Mouse (Mus musculus) kidney, adult 18-20 months (tissue): Measurements from ENCODE around the gene Rnf220.

Experiments used
- DNase-seq: peaks from one replicate; pipeline ENCODE4 v3.0.0; 2021

Rnf220 gene

DNA sequence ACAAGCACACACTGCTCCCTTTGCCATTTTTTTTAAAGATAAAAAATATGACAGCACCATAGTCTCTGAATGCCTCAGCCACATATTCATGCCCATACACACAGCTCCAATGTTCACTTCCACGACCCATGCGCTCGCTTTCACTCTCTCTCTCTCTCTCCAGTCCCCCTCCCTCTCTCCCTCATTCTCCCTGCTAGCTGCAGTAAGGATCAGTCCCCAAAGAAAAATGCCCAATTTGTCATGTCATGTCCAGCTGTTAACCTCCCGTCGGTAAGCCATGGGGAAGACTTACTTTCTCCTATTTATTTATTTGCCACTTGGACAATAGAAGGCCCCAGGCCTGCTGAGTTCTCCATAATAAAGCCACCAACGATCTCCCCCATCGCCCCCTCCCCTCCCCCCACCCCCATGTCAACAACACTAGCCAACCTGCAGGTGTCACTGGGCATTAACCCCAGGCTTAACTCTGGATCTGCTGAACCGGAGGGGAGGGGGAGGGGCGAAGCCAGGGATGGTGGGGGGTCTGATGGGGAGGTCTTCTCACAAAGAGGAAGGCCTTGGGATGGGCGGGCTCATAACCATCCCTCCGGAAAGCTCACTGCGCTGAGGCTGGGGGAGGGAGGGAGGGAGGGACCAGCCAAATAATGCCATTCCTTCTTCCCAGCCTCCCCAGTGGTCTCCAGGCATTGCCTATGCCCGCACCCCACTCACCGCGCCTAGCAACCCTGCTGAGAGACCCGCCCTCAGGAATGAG is 123.4 kb downstream of the Rnf220 start:
- DNase-seq = no peak

DNA sequence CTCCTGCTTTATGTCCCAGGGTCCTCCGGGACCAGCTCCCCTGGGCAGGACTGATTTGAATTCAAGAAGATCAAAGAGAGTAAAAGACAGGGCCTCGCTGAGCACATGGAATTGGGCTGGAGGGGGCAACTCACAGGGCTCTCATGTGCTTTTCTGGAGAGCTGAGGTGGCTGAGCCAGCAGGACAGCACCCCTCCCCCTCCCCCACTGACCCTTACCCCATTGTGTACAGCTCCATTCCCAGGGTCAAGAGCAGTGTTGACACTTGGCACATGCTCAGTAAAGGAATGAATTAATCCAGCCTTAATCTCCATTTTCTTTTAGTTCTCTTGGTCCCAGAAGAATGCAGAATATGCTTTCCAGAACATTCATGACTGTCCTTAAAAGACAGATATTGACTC is 125.0 kb downstream of the Rnf220 start:
- peak; percentile 19 for DNase-seq

DNA sequence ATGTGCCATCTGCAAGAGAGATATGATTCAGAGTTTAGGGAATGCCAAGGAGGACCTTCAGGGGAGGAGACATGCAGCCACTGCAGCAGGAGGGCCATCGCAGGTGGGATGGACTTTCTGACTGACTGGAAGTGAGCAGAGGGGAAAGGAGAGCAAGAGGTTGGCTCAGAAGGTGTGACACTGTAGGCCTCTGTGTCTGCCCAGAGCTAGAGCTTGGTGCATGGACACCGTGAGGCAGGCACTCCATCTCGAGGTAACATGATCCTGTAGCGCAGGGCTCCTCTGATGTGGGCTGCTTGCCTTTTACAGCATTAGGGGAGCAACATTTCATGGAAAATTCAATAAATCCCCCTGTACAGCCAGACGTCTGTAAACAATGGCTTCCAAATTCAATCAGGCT is 126.5 kb downstream of the Rnf220 start:
- DNase-seq = no peak

DNA sequence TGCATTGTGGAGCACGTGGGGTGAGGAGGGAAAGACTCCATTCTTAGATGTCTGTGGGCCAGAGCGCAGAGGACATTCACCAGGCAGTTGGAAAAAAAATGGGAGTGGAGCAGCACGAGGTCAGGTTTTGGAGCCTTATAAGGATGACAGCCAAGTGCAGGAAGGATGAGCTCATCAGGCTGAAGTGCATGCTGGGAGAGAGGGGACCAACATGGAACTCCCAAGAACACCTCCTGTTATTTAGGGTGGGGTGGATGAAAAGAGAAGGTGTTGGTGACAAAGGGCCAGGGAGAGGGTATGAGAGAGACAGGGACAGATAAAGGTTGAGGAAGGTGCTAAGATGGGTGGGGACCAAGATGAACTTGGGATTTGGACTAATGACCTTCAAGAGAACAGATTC is 127.3 kb downstream of the Rnf220 start:
- no peak for DNase-seq

DNA sequence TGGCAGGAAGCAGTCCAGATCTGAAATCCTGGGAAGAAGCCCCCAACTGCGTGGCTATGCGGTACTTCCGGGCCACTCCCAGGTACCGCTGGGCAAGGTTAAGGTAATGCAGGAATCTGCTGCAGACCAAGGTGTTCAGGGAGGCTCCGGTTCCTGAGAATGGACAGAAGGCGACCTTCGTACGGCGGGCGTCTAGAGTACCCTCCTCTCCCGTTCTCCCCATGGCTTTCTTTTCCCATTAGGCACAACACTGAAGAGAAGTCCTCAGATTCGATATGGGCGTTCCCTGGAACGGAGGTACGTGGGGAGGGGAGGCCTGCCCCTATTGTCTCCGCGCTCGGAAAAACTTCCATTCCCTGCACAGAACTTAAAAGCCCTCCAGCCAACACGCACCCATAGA is 129.5 kb downstream of the Rnf220 start:
- no peak for DNase-seq

DNA sequence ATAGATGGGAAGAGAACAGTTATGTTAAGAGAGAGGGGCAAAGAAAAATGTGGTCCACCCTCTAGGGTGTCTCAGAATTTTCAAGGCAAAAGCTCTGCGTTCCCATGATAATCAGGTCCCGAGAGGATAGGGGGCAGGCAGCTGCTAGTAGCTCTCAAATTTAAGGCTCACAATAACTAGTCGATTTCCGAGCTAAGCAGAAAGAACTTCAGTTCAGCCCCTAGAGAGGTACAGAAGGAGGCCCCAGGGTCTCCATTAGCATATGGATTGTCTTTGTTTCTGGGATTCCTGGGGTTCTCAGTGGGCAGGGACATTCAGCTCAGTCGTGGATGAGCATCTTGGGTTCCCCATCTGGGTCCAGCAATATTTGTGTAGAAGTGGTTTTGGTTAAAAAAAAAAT is 134.8 kb downstream of the Rnf220 start:
- no peak for DNase-seq

DNA sequence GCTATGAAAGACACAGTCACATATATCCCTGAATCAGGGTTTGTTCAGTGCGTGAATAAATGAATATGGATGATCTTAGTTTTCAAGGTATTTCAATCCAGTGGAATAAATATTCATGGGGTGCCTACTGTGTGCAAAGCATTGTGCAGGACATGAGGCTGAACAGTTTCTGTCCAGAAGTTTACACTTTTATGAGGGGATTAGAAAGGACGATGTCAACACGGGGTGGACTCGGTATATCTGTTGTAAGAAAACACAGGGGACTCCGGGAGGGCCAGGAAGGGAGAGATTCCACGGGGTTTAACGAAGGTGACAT is 135.3 kb downstream of the Rnf220 start:
- no peak for DNase-seq

DNA sequence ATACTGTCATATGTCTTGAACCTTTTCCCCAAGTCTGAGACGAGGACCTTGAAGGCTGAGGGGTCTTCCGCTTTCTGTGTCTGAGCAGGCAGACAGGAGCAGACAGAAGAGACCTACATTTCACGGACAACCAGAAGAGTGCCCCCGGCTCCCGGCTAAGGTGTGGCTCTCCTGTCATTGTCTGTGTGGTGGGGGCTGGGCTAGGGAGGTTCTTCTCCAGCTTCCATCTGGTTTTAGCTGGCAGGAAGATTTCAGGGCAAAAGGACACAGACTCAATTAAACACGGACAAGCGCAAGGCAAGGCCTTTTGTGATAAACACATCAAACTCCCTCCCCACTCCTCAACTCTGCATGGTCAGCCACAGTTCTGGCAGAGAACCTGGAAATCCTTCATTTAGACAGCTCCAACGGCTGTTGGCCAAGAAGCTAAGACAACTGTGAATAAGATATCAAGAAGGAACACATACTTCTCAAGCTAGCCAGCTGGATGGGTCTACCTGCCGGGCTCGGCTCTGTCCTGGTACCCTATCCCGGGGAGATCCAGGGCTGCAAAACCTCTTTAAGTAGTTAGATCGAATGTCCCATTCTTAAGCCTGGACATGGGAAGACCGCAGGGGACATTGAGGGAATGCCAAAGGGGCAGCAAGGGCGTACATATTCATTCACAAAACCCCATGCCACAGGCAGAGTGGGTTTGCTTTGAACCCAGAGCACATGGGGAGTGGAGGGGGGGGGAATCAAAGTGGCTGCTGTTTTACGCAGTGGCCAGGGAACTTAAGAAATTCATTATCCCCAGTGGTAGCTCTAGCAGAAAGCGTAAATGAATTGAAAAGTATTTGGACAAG is 135.9 kb downstream of the Rnf220 start:
- DNase-seq = no peak

DNA sequence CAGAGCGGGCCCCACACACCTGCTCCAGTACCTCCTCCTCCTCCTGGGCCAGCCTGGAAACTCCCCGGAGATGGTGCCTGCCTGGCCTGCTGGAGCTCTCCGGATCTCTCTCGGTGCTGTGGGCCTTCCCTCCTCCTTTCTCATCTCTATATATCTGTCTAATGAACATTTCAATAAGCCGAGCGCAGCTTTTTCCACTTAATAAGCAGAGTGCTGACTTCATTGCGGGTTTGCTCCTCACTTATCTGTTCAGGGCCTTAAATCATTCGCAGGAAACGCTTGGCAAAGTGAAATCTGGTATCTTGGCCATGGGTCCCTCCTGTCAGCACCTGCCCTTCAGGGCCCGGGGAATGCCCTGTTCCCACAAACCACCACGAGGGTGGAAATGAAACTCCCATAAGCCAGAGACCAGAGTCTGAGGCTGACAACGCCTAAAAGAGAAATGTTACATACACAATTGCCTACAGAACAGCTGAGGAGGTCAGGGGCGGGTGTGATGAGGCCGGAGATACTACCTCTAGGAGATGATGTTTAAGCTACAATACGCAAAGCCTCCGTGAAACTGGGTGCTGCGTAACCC is 137.0 kb downstream of the Rnf220 start:
- no peak for DNase-seq

DNA sequence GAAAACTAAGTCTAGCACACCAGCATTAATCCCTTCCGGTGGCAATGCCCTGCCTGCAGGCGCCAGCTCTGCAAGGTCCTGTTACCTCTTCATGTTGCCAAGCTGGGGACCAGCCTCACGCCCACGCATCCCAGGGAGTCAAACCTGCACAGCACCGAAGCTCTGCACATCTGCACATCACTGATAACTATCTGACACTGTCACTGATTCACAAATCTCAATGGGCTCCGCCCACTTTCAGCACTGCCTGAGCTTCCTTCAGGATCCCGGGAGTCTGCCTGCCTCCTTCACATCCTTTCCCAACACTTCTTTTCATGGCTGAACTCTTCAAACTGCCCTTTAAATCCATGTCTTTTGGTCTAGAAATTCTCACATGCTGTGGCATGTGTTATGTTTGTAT is 138.9 kb downstream of the Rnf220 start:
- no peak for DNase-seq

DNA sequence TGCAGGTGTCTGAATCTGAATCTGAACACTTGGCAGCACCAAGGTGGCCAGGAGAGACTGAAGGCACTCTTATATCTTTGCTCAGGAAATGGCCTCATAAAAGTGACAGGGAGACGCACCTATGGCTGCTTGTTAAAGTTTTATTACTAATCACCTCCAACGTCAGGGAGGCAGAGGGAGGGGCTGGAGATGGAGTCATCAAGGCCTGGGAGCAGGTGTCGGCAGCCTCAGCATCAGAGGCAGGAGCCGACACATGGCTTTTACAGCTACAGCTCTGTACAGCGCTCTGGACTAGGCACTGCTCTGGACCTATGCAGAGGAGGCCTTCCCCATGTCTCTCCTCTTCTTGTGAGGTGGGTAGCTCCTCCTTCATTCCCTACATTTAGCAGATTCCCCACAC is 139.7 kb downstream of the Rnf220 start:
- DNase-seq = no peak

DNA sequence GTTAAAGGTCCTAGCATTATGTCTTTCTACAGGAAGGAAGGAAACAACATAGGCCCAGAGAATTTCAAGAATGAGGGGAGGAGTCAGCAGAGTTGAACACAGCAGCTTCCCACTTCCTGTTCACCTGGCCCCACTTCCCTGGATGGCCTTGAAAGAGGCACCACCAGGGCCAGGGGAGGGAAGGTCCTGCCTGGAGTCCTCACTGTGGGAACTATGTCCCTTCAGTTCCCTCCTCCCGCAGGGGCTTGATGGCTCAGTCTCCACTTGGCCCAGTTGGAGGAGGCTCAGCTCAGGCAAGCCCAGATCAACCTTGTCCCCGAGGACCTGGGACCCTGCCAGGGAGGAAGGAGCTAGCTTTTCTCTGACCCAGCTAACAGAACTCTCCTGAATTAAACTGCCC is 140.6 kb downstream of the Rnf220 start:
- DNase-seq = no peak

DNA sequence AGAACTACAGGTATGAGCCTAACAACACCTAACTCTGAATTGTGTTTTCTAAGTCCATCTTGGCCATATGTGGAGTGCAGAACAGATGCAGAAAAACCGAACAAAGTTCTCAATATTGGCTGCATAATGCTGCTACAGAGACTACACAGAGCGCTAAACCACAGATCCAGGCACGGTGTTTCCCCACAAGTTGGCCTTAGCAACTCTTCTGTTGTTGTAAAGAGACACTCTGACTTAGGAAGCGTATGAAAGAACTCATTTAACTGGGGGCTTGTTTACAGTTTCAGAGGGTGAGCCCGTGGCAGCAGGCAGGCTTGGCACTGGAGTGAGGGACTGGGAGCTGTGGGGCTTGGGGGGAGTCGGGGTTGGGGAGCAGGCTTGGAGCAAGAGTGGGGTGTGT is 142.2 kb downstream of the Rnf220 start:
- DNase-seq = no peak

DNA sequence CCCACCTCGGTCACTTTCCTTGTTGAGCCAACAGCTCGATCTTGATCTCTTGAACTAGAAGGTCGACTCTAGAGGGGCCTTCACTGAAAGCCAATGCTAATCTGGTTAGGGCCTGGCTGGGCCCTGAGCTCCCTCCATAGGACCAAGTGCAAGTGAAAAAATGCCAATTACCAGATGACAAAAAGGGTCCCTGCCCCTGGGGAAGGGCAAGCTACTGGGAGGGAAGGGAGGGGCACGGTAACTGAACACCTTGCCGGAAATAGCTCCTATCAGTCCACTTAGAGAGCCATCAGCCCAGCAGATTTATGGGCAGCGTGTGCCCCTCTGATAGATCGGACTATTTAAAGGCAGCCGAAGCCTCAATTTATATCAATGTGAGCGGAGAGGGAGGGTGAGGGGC is 143.9 kb downstream of the Rnf220 start:
- no peak for DNase-seq

DNA sequence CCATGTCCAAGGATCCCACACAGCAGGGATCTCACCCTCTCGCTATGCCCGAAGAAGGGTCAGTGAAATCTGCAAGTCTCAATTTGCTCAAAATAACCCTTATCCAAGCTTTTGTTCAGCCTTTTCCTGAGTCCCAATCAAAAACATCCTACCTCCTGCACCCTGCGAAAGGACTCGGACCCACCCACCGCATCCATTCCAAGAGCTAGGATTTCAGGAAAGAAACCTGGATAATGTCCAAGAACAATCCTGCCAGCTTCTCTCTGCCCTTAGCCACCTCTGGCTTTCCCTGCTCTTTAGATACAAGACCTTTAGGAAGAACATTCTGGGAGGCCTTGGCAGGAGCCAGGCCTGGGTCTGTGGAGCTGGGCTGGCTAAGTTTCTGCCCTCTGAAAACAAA is 144.8 kb downstream of the Rnf220 start:
- no peak for DNase-seq

DNA sequence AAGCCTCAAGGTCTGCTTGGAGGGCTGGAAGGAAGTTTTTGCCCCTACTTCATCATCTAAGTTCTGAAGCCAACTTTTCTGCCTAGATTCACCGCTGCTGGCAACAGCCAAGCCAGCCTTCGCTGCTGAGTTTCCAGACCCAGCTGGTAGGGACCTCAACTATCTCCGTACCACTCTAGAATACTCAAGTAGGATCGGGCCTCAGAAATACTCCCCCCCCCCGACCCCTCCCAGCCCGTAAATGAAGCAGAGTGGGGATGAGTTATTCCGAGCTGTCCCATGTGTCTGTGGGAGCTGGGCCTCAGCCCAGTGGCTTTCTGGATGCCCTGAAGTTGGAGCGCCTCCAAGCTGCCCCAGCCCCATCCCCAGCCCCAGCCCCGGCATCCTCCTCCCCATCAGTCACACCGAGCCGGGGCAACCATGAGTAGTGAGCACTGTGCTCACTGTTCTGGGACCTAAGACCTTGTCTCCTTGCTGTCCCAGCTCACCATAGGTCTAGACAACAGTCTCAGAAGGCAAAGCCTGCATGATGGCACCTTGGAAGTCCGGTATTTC is 146.6 kb downstream of the Rnf220 start:
- DNase-seq = no peak

DNA sequence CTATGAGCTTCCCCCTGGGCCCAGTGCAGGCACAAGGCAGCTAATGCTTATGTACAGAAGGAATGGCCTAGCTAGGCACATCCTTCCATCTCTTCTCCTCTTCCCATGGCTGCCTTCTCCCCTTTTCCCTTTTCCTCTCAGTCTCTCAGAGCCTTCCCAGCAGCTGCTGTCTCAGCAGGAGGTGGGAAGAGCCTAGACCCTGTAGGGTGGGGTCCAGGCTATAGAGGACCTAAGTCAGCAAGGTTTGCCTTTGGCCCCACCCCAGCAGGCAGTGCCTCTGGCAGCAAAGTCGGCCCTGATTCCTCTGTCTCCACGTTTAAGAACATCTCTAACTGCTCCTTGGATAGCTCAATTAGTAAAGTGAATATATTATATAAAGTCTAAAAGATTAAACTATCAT is 147.5 kb downstream of the Rnf220 start:
- no peak for DNase-seq

DNA sequence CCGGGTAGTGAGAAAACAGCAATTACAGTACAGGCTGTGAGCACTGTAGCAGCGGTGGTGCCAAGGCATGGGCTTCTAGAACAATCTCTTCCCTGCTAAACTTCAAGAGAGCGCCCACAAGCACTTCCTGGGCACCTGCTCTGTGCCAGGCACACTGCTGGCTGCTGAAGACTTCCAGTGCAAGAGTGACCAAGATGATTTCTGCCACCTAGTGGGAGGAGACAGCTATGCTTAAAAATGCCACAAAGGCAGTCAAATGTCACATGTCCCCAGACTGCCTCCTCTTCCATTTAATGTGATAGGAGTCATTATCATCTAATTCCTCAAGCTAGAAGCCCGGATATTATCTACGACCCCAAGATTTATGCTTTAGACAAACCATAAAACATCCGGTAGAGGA is 150.8 kb downstream of the Rnf220 start:
- peak; percentile 29 for DNase-seq

DNA sequence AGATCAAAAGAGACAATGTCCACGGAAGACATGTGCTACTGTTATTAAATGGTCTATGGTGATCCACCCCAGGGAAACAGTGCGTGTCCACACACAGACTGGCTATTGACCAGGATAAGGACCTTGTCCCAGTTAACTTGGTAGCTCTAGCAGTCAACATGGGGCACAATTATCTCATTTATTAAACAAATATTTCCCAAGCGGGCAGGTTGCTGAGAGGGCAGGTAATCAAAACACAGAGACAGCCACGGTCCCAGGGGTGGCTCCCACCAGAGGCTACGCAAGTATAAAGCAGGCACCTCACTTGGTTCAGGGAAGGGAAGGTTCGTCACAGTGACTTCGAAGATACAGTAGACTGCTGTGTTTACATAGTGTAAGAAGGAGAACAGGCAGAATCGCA is 153.5 kb downstream of the Rnf220 start:
- no peak for DNase-seq

DNA sequence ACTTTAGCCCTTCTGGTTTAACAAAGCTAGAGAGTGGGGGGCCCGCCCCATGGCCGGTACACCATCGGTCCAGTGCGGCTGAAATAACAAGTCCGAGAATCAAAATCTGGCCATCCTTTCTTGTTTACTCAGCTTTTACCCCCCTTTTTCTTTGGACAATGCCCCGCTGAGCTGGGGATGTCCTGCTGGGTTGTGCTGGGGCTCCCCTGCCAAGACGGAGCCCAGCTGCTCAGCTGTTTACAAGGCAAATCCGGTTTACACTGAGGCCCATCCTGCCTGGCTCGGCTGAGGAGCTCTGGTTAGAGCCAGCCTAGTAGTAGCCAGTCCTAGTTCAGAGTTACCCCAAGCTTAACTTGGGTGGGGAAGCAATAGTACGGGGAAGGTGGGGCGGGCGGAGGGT is 154.1 kb downstream of the Rnf220 start:
- no peak for DNase-seq

DNA sequence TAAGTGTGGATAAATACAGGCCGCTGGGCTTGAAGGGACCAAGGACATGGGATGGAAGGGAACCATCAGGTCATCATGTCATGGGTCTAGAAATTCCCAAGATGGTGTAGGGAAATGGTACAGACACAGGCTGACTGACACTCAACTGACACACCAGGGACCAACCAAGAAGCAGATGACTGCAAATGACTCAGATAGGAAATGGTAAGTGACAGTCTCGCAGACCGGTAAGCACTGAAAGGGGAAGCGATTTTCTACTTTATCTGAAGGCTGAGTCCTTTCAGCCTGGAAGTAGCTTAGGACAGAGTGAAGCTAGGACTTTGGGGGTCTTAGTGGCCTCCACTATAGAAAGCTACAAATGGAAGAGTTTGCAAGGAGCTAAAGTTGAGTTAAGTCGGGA is 155.6 kb downstream of the Rnf220 start:
- DNase-seq = no peak

DNA sequence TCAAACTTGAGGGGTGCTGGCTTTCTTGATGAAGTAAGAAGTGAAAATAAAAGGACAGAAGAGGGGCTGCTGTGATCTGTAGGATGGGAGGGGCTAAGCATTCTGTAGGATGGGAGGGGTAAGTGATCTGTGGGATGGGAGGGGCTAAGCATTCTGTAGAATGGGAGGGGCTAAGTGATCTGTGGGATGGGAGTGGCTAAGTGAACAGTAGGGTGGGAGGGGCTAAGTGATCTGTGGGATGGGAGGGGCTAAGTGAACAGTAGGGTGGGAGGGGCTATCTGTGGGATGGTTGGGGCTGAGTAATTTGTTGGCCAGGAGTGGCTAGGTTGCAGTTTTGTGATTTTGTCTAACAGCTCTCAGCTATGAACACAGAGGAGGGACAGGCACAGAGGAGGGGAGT is 157.1 kb downstream of the Rnf220 start:
- no peak for DNase-seq

DNA sequence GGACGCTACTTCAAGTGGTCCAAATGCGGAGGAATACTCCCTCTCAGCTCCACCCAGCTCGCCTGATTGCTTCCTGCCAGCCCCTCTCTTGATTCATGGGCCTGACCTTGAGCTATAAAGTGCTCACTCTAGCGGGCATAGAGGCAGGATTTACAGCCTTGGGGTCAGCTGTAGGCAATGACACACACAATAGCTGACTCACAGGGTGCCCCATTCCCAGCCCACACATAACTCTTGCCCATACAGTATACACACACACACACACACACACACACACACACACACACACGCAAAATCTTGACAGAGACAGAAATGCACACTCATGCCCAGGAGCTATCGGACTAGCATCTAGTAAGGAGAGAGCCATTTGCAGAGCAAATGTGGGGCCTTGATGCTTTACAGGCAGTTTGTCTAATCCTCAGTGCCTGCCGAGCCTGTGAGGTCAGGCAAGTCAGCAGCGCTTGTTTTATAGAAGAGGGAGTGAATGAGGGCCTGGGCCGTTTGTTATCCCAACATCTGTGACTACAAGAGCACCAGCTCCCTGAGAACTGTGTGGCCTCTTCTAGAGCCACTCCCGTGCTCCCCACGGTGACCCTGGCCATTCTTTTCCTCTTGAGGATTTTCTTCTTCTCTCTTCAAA is 165.9 kb downstream of the Rnf220 start:
- no peak for DNase-seq

DNA sequence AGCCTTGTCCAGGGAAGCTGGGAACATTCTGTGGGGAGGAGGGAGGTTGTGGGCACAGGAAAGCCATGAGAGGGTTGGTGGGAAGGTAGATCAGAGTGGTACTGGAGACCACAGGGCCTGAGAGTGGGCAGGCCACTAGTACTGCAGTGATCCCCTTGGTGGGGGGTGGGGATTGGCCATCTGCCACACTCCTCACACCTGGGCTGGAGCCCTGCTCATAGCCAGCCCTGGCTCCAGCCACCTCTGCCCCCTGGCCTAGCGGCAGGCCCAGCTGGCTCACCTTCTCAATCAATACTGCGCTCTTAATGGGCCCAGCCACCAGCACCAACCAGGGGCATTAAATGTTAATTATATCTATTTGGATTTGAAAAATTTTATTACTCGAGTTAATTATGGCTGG is 166.7 kb downstream of the Rnf220 start:
- DNase-seq = no peak
